Mouse (Mus musculus): Measurements from ENCODE around the gene Grap. TPM values are rescaled to one million over a fixed set of nuclear protein-coding genes. Genes with fewer than 3 reads are reported as not detected.
"Not testable (repeated sequence)": the region's sequence is repeated elsewhere in the genome, so short reads cannot be mapped to it uniquely, and the experiment has no call there.

Gene Grap
- polyA plus RNA-seq, 1 experiment: not detected

DNA sequence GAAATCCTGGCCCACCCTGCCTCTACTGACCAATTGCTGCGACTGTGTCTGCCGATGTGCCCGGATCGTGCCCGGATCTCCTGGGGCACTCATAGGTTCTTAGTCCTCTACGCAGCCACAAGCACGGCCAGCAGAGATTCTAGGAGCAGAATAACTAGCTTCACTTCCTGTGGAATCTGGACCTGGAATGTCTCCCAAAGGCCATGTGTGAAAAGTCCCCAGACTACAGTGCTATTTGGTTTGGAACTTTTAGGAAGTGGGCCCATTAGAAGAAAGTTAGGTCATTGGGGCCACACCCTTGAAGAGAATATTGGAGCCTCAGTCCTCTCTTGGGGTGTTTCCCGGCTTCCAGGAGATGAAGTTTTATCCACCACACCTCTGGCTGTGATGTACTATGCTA is 34.9 kb upstream of the Grap start:
- no peak overlapping the region for H3K27ac ChIP-seq (ENCODE audit: insufficient read depth, low read depth, low read length)
- TF ChIP-seq POLR2A (IDR thresholded peaks at IDR 0.05; ENCODE audit: insufficient read depth, low read depth, low read length) (no peak), CTCF (IDR thresholded peaks at IDR 0.05; ENCODE audit: insufficient read depth, low read depth, low read length) (no peak)
- WGBS: 95% methylated on average over 8 of the region's 8 CpGs
- no peak overlapping the region for H3K4me3 ChIP-seq (ENCODE audit: insufficient read depth, low read depth, low read length)
- peaks cover 18% of the 10 kb centered on the region for H3K4me1 ChIP-seq (ENCODE audit: control insufficient read depth, insufficient read depth, low read length)

- peaks cover 18% of the 10 kb centered on the region for H3K4me1 ChIP-seq (ENCODE audit: control insufficient read depth, insufficient read depth, low read length)
- no peak overlapping the region for H3K4me3 ChIP-seq (ENCODE audit: insufficient read depth, low read depth, low read length)
- TF ChIP-seq POLR2A (IDR thresholded peaks at IDR 0.05; ENCODE audit: insufficient read depth, low read depth, low read length) (no peak), CTCF (IDR thresholded peaks at IDR 0.05; ENCODE audit: insufficient read depth, low read depth, low read length) (no peak)
- WGBS: 85% methylated on average over 8 of the region's 8 CpGs
- H3K27ac ChIP-seq (ENCODE audit: insufficient read depth, low read depth, low read length): no peak overlapping the region
These were observed 34.5 kb upstream of the Grap start for GRCm38 (mm10) chr11:61618571-61618970.

GRCm38 (mm10) chr11:61619356-61619755 is 33.7 kb upstream of the Grap start:
- TF ChIP-seq POLR2A (IDR thresholded peaks at IDR 0.05; ENCODE audit: insufficient read depth, low read depth, low read length): no peak
- no peak for TF ChIP-seq CTCF (IDR thresholded peaks at IDR 0.05; ENCODE audit: insufficient read depth, low read depth, low read length)
- Histone ChIP-seq H3K4me3 (ENCODE audit: insufficient read depth, low read depth, low read length) (no peak overlapping the region), H3K27ac (ENCODE audit: insufficient read depth, low read depth, low read length) (no peak overlapping the region), H3K4me1 (ENCODE audit: control insufficient read depth, insufficient read depth, low read length) (peaks cover 18% of the 10 kb centered on the region)
- 22% methylated on average over 6 of the region's 6 CpGs for WGBS

DNA sequence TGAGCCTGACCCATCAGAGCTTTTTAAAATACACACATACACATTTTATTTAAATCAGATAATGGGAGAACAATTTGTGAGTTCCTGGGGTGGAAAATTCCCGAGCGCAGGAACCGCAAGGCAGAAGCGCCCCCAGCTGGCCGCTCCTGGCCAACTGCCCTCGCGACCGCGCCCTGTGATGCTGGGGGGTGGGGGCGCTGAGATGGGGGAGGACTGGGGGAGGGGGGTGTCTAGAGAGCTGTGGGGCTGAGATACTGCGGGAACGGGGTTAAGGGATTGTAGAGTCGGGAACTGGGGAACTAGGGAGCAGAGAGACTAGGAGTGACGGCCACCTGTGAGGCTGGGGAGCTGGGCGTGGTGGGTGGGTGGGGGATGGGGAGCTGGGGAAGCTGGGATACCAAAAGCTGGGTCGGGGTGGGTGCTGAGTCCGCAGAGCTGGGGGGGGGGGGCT is 33.2 kb upstream of the Grap start:
- 0% methylated on average over 16 of the region's 17 CpGs for WGBS
- peak overlapping the region; percentile 43 for H3K4me3 ChIP-seq (ENCODE audit: insufficient read depth, low read depth, low read length)
- no peak overlapping the region for H3K27ac ChIP-seq (ENCODE audit: insufficient read depth, low read depth, low read length)
- H3K4me1 ChIP-seq (ENCODE audit: control insufficient read depth, insufficient read depth, low read length): peaks cover 18% of the 10 kb centered on the region
- TF ChIP-seq CTCF (IDR thresholded peaks at IDR 0.05; ENCODE audit: insufficient read depth, low read depth, low read length) (peak; percentile 56), POLR2A (IDR thresholded peaks at IDR 0.05; ENCODE audit: insufficient read depth, low read depth, low read length) (no peak)

DNA sequence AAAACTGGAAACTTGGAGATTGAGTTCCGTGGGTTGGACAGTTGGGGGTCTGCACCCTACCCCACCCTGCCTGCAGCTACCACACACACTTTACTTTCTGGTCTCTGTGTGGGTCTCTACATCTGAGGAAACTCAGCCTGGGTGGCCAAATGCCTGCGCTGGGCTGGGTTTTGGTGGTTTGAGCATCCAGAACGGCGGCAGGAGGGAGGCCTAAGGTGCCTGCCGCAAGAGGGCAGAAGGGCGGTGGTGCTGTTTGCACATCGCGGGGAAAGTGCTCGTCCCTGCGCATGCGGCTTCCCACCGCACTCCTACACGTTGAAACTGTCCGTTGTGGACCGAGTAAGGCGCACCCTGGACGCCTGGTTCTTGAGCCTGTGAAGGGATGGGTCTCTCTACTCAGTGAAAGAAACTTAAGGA is 32.8 kb upstream of the Grap start:
- under 1% methylated on average over 17 of the region's 17 CpGs for WGBS
- TF ChIP-seq CTCF (IDR thresholded peaks at IDR 0.05; ENCODE audit: insufficient read depth, low read depth, low read length) (peak; percentile 89), POLR2A (IDR thresholded peaks at IDR 0.05; ENCODE audit: insufficient read depth, low read depth, low read length) (0 out of 2 replicates have a peak, but pooled peaks have one; percentile 21)
- Histone ChIP-seq H3K27ac (ENCODE audit: insufficient read depth, low read depth, low read length) (no peak overlapping the region), H3K4me3 (ENCODE audit: insufficient read depth, low read depth, low read length) (peak overlapping the region; percentile 43), H3K4me1 (ENCODE audit: control insufficient read depth, insufficient read depth, low read length) (peaks cover 18% of the 10 kb centered on the region)

GRCm38 (mm10) chr11:61620762-61621161 is 32.3 kb upstream of the Grap start:
- no peak overlapping the region for H3K27ac ChIP-seq (ENCODE audit: insufficient read depth, low read depth, low read length)
- no peak overlapping the region for H3K4me3 ChIP-seq (ENCODE audit: insufficient read depth, low read depth, low read length)
- WGBS: 55% methylated on average over 8 of the region's 8 CpGs
- no peak for TF ChIP-seq CTCF (IDR thresholded peaks at IDR 0.05; ENCODE audit: insufficient read depth, low read depth, low read length)
- no peak for TF ChIP-seq POLR2A (IDR thresholded peaks at IDR 0.05; ENCODE audit: insufficient read depth, low read depth, low read length)
- H3K4me1 ChIP-seq (ENCODE audit: control insufficient read depth, insufficient read depth, low read length): peaks cover 15% of the 10 kb centered on the region

DNA sequence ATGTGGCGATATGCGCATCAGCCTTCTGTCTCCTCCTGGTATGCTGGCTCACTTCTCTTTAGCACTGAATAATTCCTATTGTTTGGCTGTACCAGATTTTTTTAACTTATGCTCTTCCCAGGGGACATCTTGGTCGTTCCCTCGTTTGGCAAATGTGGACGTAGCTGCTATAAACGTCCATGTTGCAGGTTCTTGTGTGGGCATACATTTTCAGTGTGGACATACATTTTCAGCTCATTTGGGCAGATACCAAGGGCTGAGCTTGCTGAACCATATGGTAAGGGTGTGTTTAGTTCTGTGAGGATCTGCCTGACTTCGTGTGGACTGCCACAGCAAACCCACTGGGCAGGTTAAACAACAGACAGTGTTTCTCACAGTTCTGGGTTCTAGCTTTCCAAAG is 27.9 kb upstream of the Grap start:
- no peak overlapping the region for H3K27ac ChIP-seq (ENCODE audit: insufficient read depth, low read depth, low read length)
- peaks cover 4% of the 10 kb centered on the region; the same call in 1 of the 2 replicates for H3K4me1 ChIP-seq (ENCODE audit: control insufficient read depth, insufficient read depth, low read length)
- TF ChIP-seq POLR2A (IDR thresholded peaks at IDR 0.05; ENCODE audit: insufficient read depth, low read depth, low read length): no peak
- no peak for TF ChIP-seq CTCF (IDR thresholded peaks at IDR 0.05; ENCODE audit: insufficient read depth, low read depth, low read length)
- H3K4me3 ChIP-seq (ENCODE audit: insufficient read depth, low read depth, low read length): no peak overlapping the region
- WGBS: 79% methylated on average over 7 of the region's 7 CpGs

- 89% methylated on average over 1 of the region's 1 CpGs for WGBS
- Histone ChIP-seq H3K27ac (ENCODE audit: insufficient read depth, low read depth, low read length) (no peak overlapping the region), H3K4me3 (ENCODE audit: insufficient read depth, low read depth, low read length) (no peak overlapping the region), H3K4me1 (ENCODE audit: control insufficient read depth, insufficient read depth, low read length) (no peaks in the 10 kb centered on the region)
- TF ChIP-seq CTCF (IDR thresholded peaks at IDR 0.05; ENCODE audit: insufficient read depth, low read depth, low read length): no peak
- TF ChIP-seq POLR2A (IDR thresholded peaks at IDR 0.05; ENCODE audit: insufficient read depth, low read depth, low read length): no peak
These were observed 26.6 kb upstream of the Grap start for GRCm38 (mm10) chr11:61626509-61626908.

- Histone ChIP-seq H3K27ac (ENCODE audit: insufficient read depth, low read depth, low read length) (no peak overlapping the region), H3K4me3 (ENCODE audit: insufficient read depth, low read depth, low read length) (no peak overlapping the region), H3K4me1 (ENCODE audit: control insufficient read depth, insufficient read depth, low read length) (no peaks in the 10 kb centered on the region)
- WGBS: 58% methylated on average over 3 of the region's 3 CpGs
- no peak for TF ChIP-seq POLR2A (IDR thresholded peaks at IDR 0.05; ENCODE audit: insufficient read depth, low read depth, low read length)
- TF ChIP-seq CTCF (IDR thresholded peaks at IDR 0.05; ENCODE audit: insufficient read depth, low read depth, low read length): no peak
These were observed 23.4 kb upstream of the Grap start for GRCm38 (mm10) chr11:61629621-61630020.

- H3K4me1 ChIP-seq (ENCODE audit: control insufficient read depth, insufficient read depth, low read length); H3K27ac ChIP-seq (ENCODE audit: insufficient read depth, low read depth, low read length); H3K4me3 ChIP-seq (ENCODE audit: insufficient read depth, low read depth, low read length): not testable (repeated sequence)
- 98% methylated on average over 3 of the region's 4 CpGs for WGBS
These were observed 16.8 kb upstream of the Grap start for GRCm38 (mm10) chr11:61636309-61636708.
